Mouse (Mus musculus) ES-Bruce4 (cell line): ENCODE data around the gene Taco1. TPM values are rescaled to one million over a fixed set of nuclear protein-coding genes. Genes with fewer than 3 reads are reported as not detected.

Experiments
- H3K27ac ChIP-seq: 2 replicates; pipeline ENCODE4 v1.5.1; 2012; ENCODE audit warnings: low read length, inconsistent platforms; ENCODE audit not compliant: insufficient read depth
- H3K27me3 ChIP-seq: 2 replicates; pipeline ENCODE4 v1.6.1; 2012; ENCODE audit warnings: mild to moderate bottlenecking, low read length, inconsistent platforms; ENCODE audit not compliant: control insufficient read depth, poor library complexity, insufficient read depth, severe bottlenecking
- H3K36me3 ChIP-seq: 2 replicates; pipeline ENCODE4 v1.6.1; 2012; ENCODE audit warnings: inconsistent platforms, mild to moderate bottlenecking, low read length, moderate library complexity; ENCODE audit not compliant: control insufficient read depth, poor library complexity, insufficient read depth, severe bottlenecking
- H3K4me1 ChIP-seq: one replicate; pipeline ENCODE4 v1.8.1; 2011; ENCODE audit warnings: low read length; ENCODE audit not compliant: control insufficient read depth, insufficient read depth
- H3K4me3 ChIP-seq: 2 replicates; pipeline ENCODE4 v1.5.1; 2011; ENCODE audit warnings: low read depth, mild to moderate bottlenecking, low read length
- H3K9ac ChIP-seq: 2 replicates; pipeline ENCODE4 v1.6.1; 2012; ENCODE audit warnings: low read depth, mild to moderate bottlenecking, inconsistent platforms; ENCODE audit not compliant: poor library complexity, severe bottlenecking
- H3K9me3 ChIP-seq: replicated peaks from 2 replicates; pipeline ENCODE4 v1.6.1; 2012; ENCODE audit warnings: mild to moderate bottlenecking, low read length, inconsistent platforms; ENCODE audit not compliant: control insufficient read depth, poor library complexity, insufficient read depth, severe bottlenecking
- CTCF ChIP-seq: IDR thresholded peaks from one replicate; pipeline ENCODE4 v1.8.1; 2011; ENCODE audit warnings: low read depth, low read length
- EP300 ChIP-seq: IDR thresholded peaks from 2 replicates; pipeline ENCODE4 v1.6.1; 2011; ENCODE audit warnings: low read depth, low read length; ENCODE audit not compliant: insufficient read depth
- POLR2A ChIP-seq: IDR thresholded peaks from one replicate; pipeline ENCODE4 v1.8.1; 2011; ENCODE audit warnings: low read length; ENCODE audit not compliant: insufficient read depth
- polyA plus RNA-seq: library from polyadenylated mRNA; stranded (reverse); fragments of >200 nt; gene quantifications from 2 replicates; pipeline ENCODE4 v1.2.4, GENCODE M21; 2011; ENCODE audit warnings: low read depth; ENCODE audit not compliant: missing spikeins, insufficient read depth, insufficient read length

Gene Taco1
- polyA plus RNA-seq, 1 experiment, result 9.8 TPM

GRCm38 (mm10) chr11:106102866-106103265 is 37.0 kb downstream of the Taco1 start:
- H3K9me3 ChIP-seq, result no peaks in the 10 kb centered on the region
- H3K27ac ChIP-seq, result no peak overlapping the region
- no peak overlapping the region for H3K4me3 ChIP-seq
- H3K36me3 ChIP-seq, result peaks cover 4% of the 10 kb centered on the region; the same call in 1 of the 2 replicates
- no peak for TF ChIP-seq EP300
- no peak for TF ChIP-seq CTCF
- TF ChIP-seq POLR2A, result no peak
- no peaks in the 10 kb centered on the region for H3K4me1 ChIP-seq
- H3K9ac ChIP-seq, result no peak overlapping the region
- no peaks in the 10 kb centered on the region for H3K27me3 ChIP-seq

GRCm38 (mm10) chr11:106106047-106106587 is 40.3 kb downstream of the Taco1 start:
- Histone ChIP-seq H3K9me3 (no peaks in the 10 kb centered on the region), H3K36me3 (peaks cover 4% of the 10 kb centered on the region; the same call in 1 of the 2 replicates), H3K27ac (no peak overlapping the region), H3K27me3 (no peaks in the 10 kb centered on the region), H3K4me3 (no peak overlapping the region), H3K9ac (no peak overlapping the region), H3K4me1 (no peaks in the 10 kb centered on the region)
- TF ChIP-seq EP300 (no peak), CTCF (no peak), POLR2A (no peak)

- no peaks in the 10 kb centered on the region for H3K9me3 ChIP-seq
- H3K36me3 ChIP-seq, result peaks cover 8% of the 10 kb centered on the region
- no peaks in the 10 kb centered on the region for H3K4me1 ChIP-seq
- TF ChIP-seq EP300 (no peak), POLR2A (no peak), CTCF (no peak)
- no peaks in the 10 kb centered on the region for H3K27me3 ChIP-seq
- H3K9ac ChIP-seq, result no peak overlapping the region
- no peak overlapping the region for H3K4me3 ChIP-seq
- no peak overlapping the region for H3K27ac ChIP-seq
Measured at GRCm38 (mm10) chr11:106111688-106112087, 45.8 kb downstream of the Taco1 start.

- Histone ChIP-seq H3K27me3 (no peaks in the 10 kb centered on the region), H3K9ac (no peak overlapping the region), H3K36me3 (peaks cover 23% of the 10 kb centered on the region), H3K4me3 (no peak overlapping the region), H3K4me1 (no peaks in the 10 kb centered on the region), H3K27ac (no peak overlapping the region), H3K9me3 (no peaks in the 10 kb centered on the region)
- TF ChIP-seq POLR2A (no peak), CTCF (no peak), EP300 (no peak)
Measured at GRCm38 (mm10) chr11:106122221-106122620, 56.4 kb downstream of the Taco1 start.

GRCm38 (mm10) chr11:106122736-106123135 is 56.9 kb downstream of the Taco1 start:
- Histone ChIP-seq H3K9me3 (no peaks in the 10 kb centered on the region), H3K4me1 (no peaks in the 10 kb centered on the region), H3K9ac (no peak overlapping the region), H3K27ac (no peak overlapping the region), H3K4me3 (no peak overlapping the region), H3K27me3 (no peaks in the 10 kb centered on the region), H3K36me3 (peaks cover 21% of the 10 kb centered on the region)
- no peak for TF ChIP-seq CTCF
- TF ChIP-seq EP300, result no peak
- TF ChIP-seq POLR2A, result no peak

Other genes starting within 250 kb of the Taco1 start
- 21.4 TPM in 2 replicates for gene Cyb561, start 112.7 kb upstream of the Taco1 start, polyA plus RNA-seq
- 0.18 TPM in 1 of 2 replicates, not detected in the other for gene Ace, start 98.1 kb upstream of the Taco1 start, polyA plus RNA-seq
- not detected in 2 replicates for gene Ace3, start 71.4 kb upstream of the Taco1 start, polyA plus RNA-seq
- 0.21 and 0.68 TPM in 2 replicates for gene Kcnh6, start 57.9 kb upstream of the Taco1 start, polyA plus RNA-seq
- gene Dcaf7, start 29.2 kb upstream of the Taco1 start, polyA plus RNA-seq, result 48.9 TPM in 2 replicates
- gene Map3k3, start 18.6 kb downstream of the Taco1 start, polyA plus RNA-seq, result 44.6 and 46.1 TPM in 2 replicates
- gene Gm10840, start 94.8 kb downstream of the Taco1 start, polyA plus RNA-seq, result not detected in 2 replicates
- gene Limd2, start 94.8 kb downstream of the Taco1 start, polyA plus RNA-seq, result 53.7 and 57.2 TPM in 2 replicates
- gene Strada, start 136.1 kb downstream of the Taco1 start, polyA plus RNA-seq, result 29.8 and 34.2 TPM in 2 replicates
- 93.2 and 119 TPM in 2 replicates for gene Ccdc47, start 150.3 kb downstream of the Taco1 start, polyA plus RNA-seq
- gene Ddx42, start 150.9 kb downstream of the Taco1 start, polyA plus RNA-seq, result 73.2 and 75.4 TPM in 2 replicates
- gene Ftsj3, start 190.0 kb downstream of the Taco1 start, polyA plus RNA-seq, result 139 and 156 TPM in 2 replicates
- gene Psmc5, start 190.1 kb downstream of the Taco1 start, polyA plus RNA-seq, result 170 and 188 TPM in 2 replicates
- gene Smarcd2, start 206.9 kb downstream of the Taco1 start, polyA plus RNA-seq, result 75.6 and 78.1 TPM in 2 replicates
- gene Tcam1, start 210.6 kb downstream of the Taco1 start, polyA plus RNA-seq, result 0.44 and 0.45 TPM in 2 replicates
- not detected in 2 replicates for gene Gh, start 235.8 kb downstream of the Taco1 start, polyA plus RNA-seq
- gene Cd79b, start 248.7 kb downstream of the Taco1 start, polyA plus RNA-seq, result 0.75 and 1.5 TPM in 2 replicates